Mouse (Mus musculus) left cerebral cortex, adult 9 months (tissue): ENCODE results near the gene Mms22l.
"Not testable (repeated sequence)": the region's sequence is repeated elsewhere in the genome, so short reads cannot be mapped to it uniquely, and the experiment has no call there.

Experiments
- DNase-seq, 2 experiments: peaks; one replicate each; pipeline ENCODE4 v3.0.0; 2022; ENCODE audit warnings: low spot score in 2 of 2

The Mms22l gene

GRCm38 (mm10) chr4:24496116-24496952 is at the start of gene Mms22l:
TSS of gene Mms22l (plus strand) at chr4:24496451.
- DNase-seq = peak; percentile 65 to 90

- DNase-seq = not testable (repeated sequence)
Measured at GRCm38 (mm10) chr4:24484046-24484445, 12.2 kb upstream of the Mms22l start.

GRCm38 (mm10) chr4:24496953-24497319 is 685 bp downstream of the Mms22l start:
- DNase-seq = no peak

- DNase-seq = no peak
Measured at GRCm38 (mm10) chr4:24509195-24509594, 12.9 kb downstream of the Mms22l start.

GRCm38 (mm10) chr4:24536989-24537388 is 40.7 kb downstream of the Mms22l start:
- DNase-seq = no peak

GRCm38 (mm10) chr4:24543421-24543820 is 47.2 kb downstream of the Mms22l start:
- no peak for DNase-seq

- DNase-seq = peak; percentile 62 to 81
Measured at GRCm38 (mm10) chr4:24544677-24545151, 48.5 kb downstream of the Mms22l start.

GRCm38 (mm10) chr4:24556116-24556820 is 60.0 kb downstream of the Mms22l start:
- DNase-seq = no peak

GRCm38 (mm10) chr4:24557149-24557548 is 60.9 kb downstream of the Mms22l start:
- no peak for DNase-seq

- DNase-seq = no peak
Measured at GRCm38 (mm10) chr4:24568026-24568425, 71.8 kb downstream of the Mms22l start.

GRCm38 (mm10) chr4:24568989-24569556 is 72.8 kb downstream of the Mms22l start:
- no peak for DNase-seq

- DNase-seq = peak; percentile 14 to 90
Measured at GRCm38 (mm10) chr4:24574276-24574675, 78.0 kb downstream of the Mms22l start.

- no peak for DNase-seq
Measured at GRCm38 (mm10) chr4:24577594-24577993, 81.3 kb downstream of the Mms22l start.

GRCm38 (mm10) chr4:24582295-24582694 is 86.0 kb downstream of the Mms22l start:
- DNase-seq = no peak

GRCm38 (mm10) chr4:24583997-24584396 is 87.7 kb downstream of the Mms22l start:
- no peak for DNase-seq

GRCm38 (mm10) chr4:24594824-24595223 is 98.6 kb downstream of the Mms22l start:
- DNase-seq = no peak

GRCm38 (mm10) chr4:24596942-24597611 is 100.8 kb downstream of the Mms22l start:
- DNase-seq = no peak

GRCm38 (mm10) chr4:24598637-24599036 is 102.4 kb downstream of the Mms22l start:
- no peak for DNase-seq

- no peak for DNase-seq
Measured at GRCm38 (mm10) chr4:24601711-24602110, 105.5 kb downstream of the Mms22l start.

- no peak for DNase-seq
Measured at GRCm38 (mm10) chr4:24609085-24609484, 112.8 kb downstream of the Mms22l start.

- DNase-seq = no peak
Measured at GRCm38 (mm10) chr4:24609564-24609963, 113.3 kb downstream of the Mms22l start.

- no peak for DNase-seq
Measured at GRCm38 (mm10) chr4:24620005-24620404, 123.8 kb downstream of the Mms22l start.
